Mouse (Mus musculus) brain, embryonic 14.5 days (tissue): ENCODE measurements around the gene Stard10.

Experiments
- CTCF ChIP-seq: fragments of 200-500 bp; IDR thresholded peaks from 2 replicates; pipeline ENCODE4 v1.5.1; 2012; ENCODE audit warnings: inconsistent platforms, mild to moderate bottlenecking, moderate library complexity, borderline replicate concordance; ENCODE audit not compliant: insufficient read depth, insufficient read length; ENCODE audit errors: extremely low read depth
- POLR2A ChIP-seq: fragments of 200-500 bp; IDR thresholded peaks from 2 replicates; pipeline ENCODE4 v1.6.1; 2012; ENCODE audit warnings: mild to moderate bottlenecking, inconsistent platforms, borderline replicate concordance; ENCODE audit not compliant: poor library complexity, insufficient read depth, insufficient read length, severe bottlenecking; ENCODE audit errors: extremely low read depth

DNA sequence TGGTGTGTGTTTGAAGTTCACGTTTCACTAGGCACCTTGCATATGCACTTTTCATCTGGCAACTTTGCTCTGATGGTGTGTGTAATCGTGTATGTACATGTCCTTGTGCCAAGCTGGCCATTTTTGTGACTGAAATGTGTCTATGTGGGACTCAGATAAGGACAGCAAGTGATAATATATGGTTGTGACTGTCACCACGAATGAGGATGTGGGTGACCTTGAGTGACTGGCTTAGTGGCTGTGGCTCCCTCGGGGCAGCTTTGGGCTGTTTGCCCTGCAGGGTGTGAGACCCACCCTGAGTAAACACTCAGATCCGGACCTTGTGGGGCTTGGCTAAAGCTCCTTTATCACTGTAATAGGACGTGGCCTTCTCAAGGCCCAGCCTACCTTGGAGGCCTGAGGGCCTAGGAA is 290 bp upstream of the Stard10 start:
- TF ChIP-seq CTCF (no peak), POLR2A (no peak)
